Mouse (Mus musculus) heart, embryonic 14.5 days (tissue): ENCODE measurements at regions not wholly inside any gene's neighbourhood (a gene's known extent, or its start where the extent isn't known, plus 50 kb on each side); places are given as distances from the start of the nearest gene placed in this dataset.
"Not testable (repeated sequence)": the region's sequence is repeated elsewhere in the genome, so short reads cannot be mapped to it uniquely, and the experiment has no call there.

Experiments
- ATAC-seq: fragments of 200-750 bp; cut with Nextera tagmentation; 2 replicates; pipeline ENCODE4 v1.8.0; 2017; ENCODE audit warnings: low read depth, moderate TSS enrichment; ENCODE audit not compliant: insufficient number of reproducible peaks, insufficient read depth, low FRiP score
- H3K27ac ChIP-seq, 2 experiments: fragments of 200-500 bp in 1 of 2; fragments of 300-500 bp in 1 of 2; sonication (generic) in 1 of 2; replicated peaks in 1 of 2; 2 replicates each; pipeline ENCODE4 v1.5.1; 2012 to 2014; ENCODE audit warnings: low read depth in 2 of 2, low read length in 2 of 2, control low read depth in 1 of 2, mild to moderate bottlenecking in 1 of 2, mixed read lengths in 1 of 2; ENCODE audit not compliant: control insufficient read depth in 1 of 2, insufficient read depth in 1 of 2
- H3K27me3 ChIP-seq: fragments of 300-500 bp; sonication (generic); 2 replicates; pipeline ENCODE4 v1.6.1; 2014; ENCODE audit warnings: mild to moderate bottlenecking, low read length, control low read depth; ENCODE audit not compliant: control insufficient read depth, insufficient read depth
- H3K36me3 ChIP-seq: fragments of 300-500 bp; sonication (generic); 2 replicates; pipeline ENCODE4 v1.6.1; 2014; ENCODE audit warnings: mild to moderate bottlenecking, control low read depth, low read length, mixed read lengths; ENCODE audit not compliant: control insufficient read depth, insufficient read depth
- H3K4me1 ChIP-seq, 2 experiments: fragments of 200-500 bp in 1 of 2; fragments of 300-500 bp in 1 of 2; sonication (generic) in 1 of 2; 2 replicates each; pipeline ENCODE4 v1.6.1; 2012 to 2014; ENCODE audit warnings: low read length in 2 of 2, control low read depth in 1 of 2, mixed read lengths in 1 of 2; ENCODE audit not compliant: control insufficient read depth in 2 of 2, insufficient read depth in 2 of 2
- H3K4me2 ChIP-seq: fragments of 300-500 bp; sonication (generic); 2 replicates; pipeline ENCODE4 v1.6.1; 2014; ENCODE audit warnings: mild to moderate bottlenecking, low read length
- H3K4me3 ChIP-seq, 2 experiments: fragments of 200-500 bp in 1 of 2; fragments of 300-500 bp in 1 of 2; sonication (generic) in 1 of 2; 2 replicates each; pipeline ENCODE4 v1.5.1; 2012 to 2014; ENCODE audit warnings: low read length in 2 of 2, mild to moderate bottlenecking in 2 of 2, control low read depth in 1 of 2, low read depth in 1 of 2, moderate library complexity in 1 of 2; ENCODE audit not compliant: control insufficient read depth in 1 of 2, insufficient read depth in 1 of 2
- H3K9ac ChIP-seq: fragments of 300-500 bp; sonication (generic); 2 replicates; pipeline ENCODE4 v1.6.1; 2014; ENCODE audit warnings: mild to moderate bottlenecking, low read length
- H3K9me3 ChIP-seq: fragments of 300-500 bp; sonication (generic); 2 replicates; pipeline ENCODE4 v1.6.1; 2016; ENCODE audit warnings: low read length, control low read depth; ENCODE audit not compliant: control insufficient read depth
- WGBS: fragments of 180-500 bp; shearing (Covaris S2); extraction: QIAGEN DNeasy Blood & Tissue Kit; methylation state at CpG from one replicate; pipeline ENCODE4 v1.1.7; 2014; 5-methylcytosine and 5-hydroxymethylcytosine counted together

- 31% methylated on average over 3 of the region's 3 CpGs for WGBS
- H3K4me3 ChIP-seq, H3K36me3 ChIP-seq, H3K4me1 ChIP-seq, H3K27me3 ChIP-seq, H3K4me2 ChIP-seq, H3K9ac ChIP-seq, H3K9me3 ChIP-seq, H3K27ac ChIP-seq, ATAC-seq: not testable (repeated sequence)
Measured at GRCm38 (mm10) chrX:91059251-91059650, 167.3 kb downstream of the Gm44 start.

DNA sequence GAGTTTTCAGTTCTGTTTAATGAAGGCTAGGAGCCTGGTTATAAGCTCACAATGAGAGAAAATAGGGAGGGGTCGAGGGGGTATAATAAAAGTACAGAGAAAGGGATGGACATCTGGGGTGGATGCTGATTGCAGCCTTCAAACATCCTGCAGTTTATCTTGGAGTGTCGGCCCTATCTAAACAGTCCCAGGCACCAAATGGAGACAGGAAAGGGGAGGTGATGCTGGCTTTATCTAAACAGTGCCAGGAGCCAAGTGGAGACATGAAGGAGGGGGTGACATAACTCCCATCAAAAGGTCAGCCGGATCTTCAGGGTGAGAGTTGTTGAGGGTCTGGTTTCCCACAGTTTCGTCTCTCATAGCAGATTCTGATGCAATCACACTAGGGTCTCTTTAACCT, 193.2 kb downstream of the Gm44 start:
- not testable (repeated sequence) for ATAC-seq, H3K36me3 ChIP-seq, H3K9ac ChIP-seq, H3K27me3 ChIP-seq, H3K4me2 ChIP-seq, H3K4me1 ChIP-seq, H3K9me3 ChIP-seq, H3K4me3 ChIP-seq
- peak overlapping the region in 1 of 2 experiments; percentile 44; a peak in 1 of 4 replicates for H3K27ac ChIP-seq
- 25% methylated on average over 4 of the region's 4 CpGs for WGBS
